Comparison of ENCODE assay signal across 15 mouse cellular contexts in genomic region chr9:102231248-102231647, GRCm38 (mm10).
DNase-seq lines count a peak whose midpoint lies in the region; ATAC-seq and TF ChIP-seq lines count a peak whose summit lies in the region.
"Had no signal": no experiment of that assay in that cellular context is flagged by ENCODE, and none has a peak within 500 bp of the region (broad histone marks: within the 10 kb centered on the region; RNA-seq: fewer than 3 reads in every experiment).

No protein-coding gene starts in this region.

- no peak for TF ChIP-seq CTCF in lung, adult 2 months (IDR thresholded peaks at IDR 0.05; ENCODE audit: insufficient read depth, low read length)

- no peak overlapping the region for H3K4me3 ChIP-seq in neural tube, embryonic 13.5 days
- no peak overlapping the region for H3K4me3 ChIP-seq in neural tube, embryonic 15.5 days (replicated peaks)
- H3K4me3 ChIP-seq in lung, adult 2 months (replicated peaks; ENCODE audit: extremely low read depth, low read depth, low read length): no peak overlapping the region
- H3K4me3 ChIP-seq: gastrocnemius, adult 2 months; heart, adult 2 months; left cerebral cortex, adult 2 months had no signal

- H3K9ac ChIP-seq in neural tube, embryonic 13.5 days: no peak overlapping the region
- no peak overlapping the region for H3K9ac ChIP-seq in neural tube, embryonic 15.5 days (replicated peaks)

- H3K27me3 ChIP-seq in neural tube, embryonic 13.5 days: peaks cover 64% of the 10 kb centered on the region
- 0 out of 2 replicates have a peak, but pooled peaks cover 7% of the 10 kb centered on the region for H3K27me3 ChIP-seq in neural tube, embryonic 15.5 days (replicated peaks)

- no peak for DNase-seq in frontal cortex, postnatal 14 days (ENCODE audit: low spot score in 2 of 2)
- no peak for DNase-seq in neural tube, embryonic 10.5 days (ENCODE audit: extremely low spot score, low spot score)
- peak; percentile 85 to 88 for DNase-seq in cerebellum, postnatal 14 days
- DNase-seq in thymus, postnatal 0 days (ENCODE audit: low spot score): no peak
- no peak for DNase-seq in lung, adult 2 months
- DNase-seq: adrenal gland, postnatal 36 days; gastrocnemius, adult 2 months; heart, adult 2 months; lung, postnatal 4 days; right cerebral cortex, postnatal 25 days had no signal

- H3K9me3 ChIP-seq in neural tube, embryonic 13.5 days: no peaks in the 10 kb centered on the region
- H3K9me3 ChIP-seq in neural tube, embryonic 15.5 days (replicated peaks): no peaks in the 10 kb centered on the region

- no peak overlapping the region for H3K27ac ChIP-seq in neural tube, embryonic 13.5 days (replicated peaks)
- no peak overlapping the region for H3K27ac ChIP-seq in neural tube, embryonic 15.5 days (replicated peaks)
- H3K27ac ChIP-seq: gastrocnemius, adult 2 months; heart, adult 2 months; left cerebral cortex, adult 2 months had no signal

- WGBS in neural tube, embryonic 13.5 days: 43% methylated on average over 6 of the region's 6 CpGs
- 40% methylated on average over 6 of the region's 6 CpGs for WGBS in neural tube, embryonic 15.5 days
- WGBS in lung, adult 2 months: 66% methylated on average over 6 of the region's 6 CpGs

- peaks cover 48% of the 10 kb centered on the region for H3K4me1 ChIP-seq in neural tube, embryonic 13.5 days (replicated peaks)
- H3K4me1 ChIP-seq in neural tube, embryonic 15.5 days: peaks cover 28% of the 10 kb centered on the region
- H3K4me1 ChIP-seq in lung, adult 2 months (ENCODE audit: control insufficient read depth, insufficient read depth, low read length): no peaks in the 10 kb centered on the region

- no peak for TF ChIP-seq POLR2A in lung, adult 2 months (IDR thresholded peaks at IDR 0.05; ENCODE audit: borderline replicate concordance, extremely low read depth, low read depth, low read length)

- no peak overlapping the region for H3K4me2 ChIP-seq in neural tube, embryonic 13.5 days
- no peak overlapping the region for H3K4me2 ChIP-seq in neural tube, embryonic 15.5 days

- H3K36me3 ChIP-seq in neural tube, embryonic 13.5 days: no peaks in the 10 kb centered on the region
- no peaks in the 10 kb centered on the region for H3K36me3 ChIP-seq in neural tube, embryonic 15.5 days

- 0 out of 2 replicates have a peak, but pooled peaks have one; percentile 27 for ATAC-seq in frontal cortex, adult (ENCODE audit: low TSS enrichment)
- ATAC-seq in neural tube, embryonic 13.5 days (ENCODE audit: low read depth): peak; percentile 62
- ATAC-seq in neural tube, embryonic 15.5 days (ENCODE audit: low FRiP score): peak; percentile 40; the same call in 1 of the 2 replicates
- ATAC-seq: activated CD4-positive, CD25-positive, alpha-beta regulatory T cell, adult 4 months had no signal

Comparison
In these comparisons a context has a peak if more than half of its experiments do, and no peak if none do; other contexts are left out.
1. DNase-seq: peak in cerebellum, postnatal 14 days (2 of 2); none in frontal cortex, postnatal 14 days (0 of 2), neural tube, embryonic 10.5 days (single experiment), thymus, postnatal 0 days (single experiment) and lung, adult 2 months (single experiment).
2. Peak in every context shown above with its lines, with median percentiles within 50 percentile points of each other: ATAC-seq.